Mouse (Mus musculus): ENCODE results near the gene Odf3l2.
A peak's percentile ranks its signal among the peaks of the same experiment; 100 is the strongest.

Odf3l2 gene

DNA sequence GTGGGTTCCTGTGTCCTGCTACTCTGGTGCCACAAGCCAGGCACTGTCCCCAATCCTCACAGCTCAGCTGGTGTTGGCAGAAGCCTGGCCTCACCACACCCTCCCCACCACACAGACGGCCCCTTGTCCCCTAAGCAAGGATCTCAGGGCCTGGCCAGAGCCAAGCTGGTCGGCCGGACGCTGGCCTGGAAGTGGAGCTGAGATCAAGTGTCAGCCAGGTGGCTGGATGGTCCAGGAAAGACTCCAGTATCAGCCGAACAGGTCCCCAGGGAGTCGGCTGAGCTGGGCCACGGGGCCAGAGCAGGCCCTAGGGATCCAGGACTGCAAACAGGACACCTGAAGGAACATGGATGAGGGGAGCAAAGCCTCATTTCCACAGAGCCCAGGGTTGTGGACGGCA lies at the start of gene Odf3l2:
Odf3l2 (minus strand) TSS at position 28 of the 400 bp plus-strand sequence.
- DNase-seq = no peak

DNA sequence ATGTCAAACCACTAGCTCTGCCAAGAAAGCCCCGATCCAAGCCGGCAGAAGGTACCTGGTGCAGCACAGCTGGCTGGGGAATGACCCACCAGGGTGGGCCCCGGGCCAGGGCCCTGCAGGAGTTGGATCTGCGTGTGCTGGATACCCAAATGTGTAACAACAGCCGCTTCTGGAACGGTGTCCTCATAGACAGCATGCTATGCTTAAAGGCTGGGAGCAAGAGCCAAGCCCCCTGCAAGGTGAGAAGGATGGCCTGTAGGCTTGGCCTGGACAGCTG lies 48.8 kb upstream of the Odf3l2 start:
- DNase-seq = no peak

DNA sequence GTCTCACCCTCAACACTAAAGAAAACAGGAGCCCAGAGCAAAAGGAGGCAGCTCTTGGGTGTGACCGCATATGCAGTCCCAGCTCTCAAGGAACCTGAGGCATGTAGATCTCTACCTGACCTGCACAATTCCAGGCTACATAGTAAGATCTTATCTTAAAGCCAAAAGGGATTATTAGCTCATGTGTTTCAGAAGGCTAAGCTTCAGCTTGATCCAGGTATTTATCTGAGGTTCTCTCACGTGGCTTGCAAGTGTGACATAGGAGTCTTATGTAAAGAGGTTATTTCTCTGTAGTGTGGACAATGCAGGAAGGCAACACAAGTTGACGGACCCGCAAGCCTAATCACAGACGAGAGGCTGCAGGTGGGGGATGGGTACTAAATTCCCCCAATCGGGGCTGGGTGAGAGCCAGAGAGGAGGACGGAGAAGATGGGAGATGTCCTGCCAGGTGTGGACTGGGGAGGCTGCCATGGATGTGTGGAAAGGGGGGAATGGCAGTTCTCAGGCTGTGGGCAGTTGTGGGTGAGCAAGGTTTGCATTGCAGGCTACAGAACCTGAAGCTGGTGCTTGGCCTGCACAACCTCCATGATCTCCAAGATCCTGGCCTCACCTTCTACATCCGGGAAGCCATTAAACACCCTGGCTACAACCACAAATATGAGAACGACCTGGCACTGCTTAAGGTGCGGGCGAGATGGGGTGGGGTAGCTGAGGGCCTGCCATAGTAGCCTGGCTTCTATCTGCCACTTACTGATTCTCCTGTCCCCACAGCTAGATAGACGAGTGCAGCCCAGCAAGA lies 48.2 kb upstream of the Odf3l2 start:
- no peak for DNase-seq

DNA sequence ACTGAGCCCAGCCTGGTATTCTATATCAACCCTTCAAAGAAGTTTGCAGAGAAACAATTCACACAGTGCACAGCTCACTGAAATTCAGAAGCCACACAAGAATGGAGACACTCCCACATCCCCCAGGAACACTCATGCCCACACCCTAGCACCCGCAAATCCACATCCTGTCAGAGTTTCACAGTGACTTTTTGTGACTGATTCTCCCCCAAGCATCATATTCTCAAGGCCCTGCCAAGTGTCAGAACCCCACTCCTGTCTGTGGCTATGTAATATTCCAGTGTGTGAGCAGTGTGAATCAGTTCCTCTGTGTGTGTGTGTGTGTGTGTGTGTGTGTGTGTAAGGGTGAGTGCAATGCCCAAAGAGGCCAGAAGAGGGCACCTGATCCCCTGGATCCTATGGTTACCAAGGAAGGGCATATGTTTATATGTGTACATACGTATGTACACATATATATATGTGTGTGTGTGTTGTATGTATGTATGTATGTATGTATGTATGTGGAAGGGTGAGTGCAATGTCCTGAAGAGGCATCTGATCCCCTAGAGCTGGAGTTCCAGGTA lies 46.5 kb upstream of the Odf3l2 start:
- DNase-seq = no peak

DNA sequence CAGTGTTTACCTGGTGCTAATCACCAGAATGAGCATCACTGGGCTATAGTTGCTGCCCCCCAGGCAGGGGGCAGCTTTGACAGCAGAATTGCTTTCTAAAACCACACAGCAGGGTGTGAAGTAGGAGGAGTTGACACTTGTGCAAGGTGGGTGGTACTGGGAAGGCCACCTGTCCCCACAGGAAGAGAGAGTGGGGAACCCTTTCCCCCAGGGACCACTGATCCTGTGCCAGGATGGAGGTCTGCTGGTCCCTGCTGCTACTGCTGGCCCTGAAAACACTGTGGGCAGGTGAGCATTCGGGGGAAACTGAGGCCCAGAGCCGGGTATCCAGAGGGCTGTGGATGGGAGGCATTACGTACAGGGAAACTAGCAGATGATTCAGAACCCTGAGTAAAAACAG lies 43.6 kb upstream of the Odf3l2 start:
- DNase-seq = no peak

DNA sequence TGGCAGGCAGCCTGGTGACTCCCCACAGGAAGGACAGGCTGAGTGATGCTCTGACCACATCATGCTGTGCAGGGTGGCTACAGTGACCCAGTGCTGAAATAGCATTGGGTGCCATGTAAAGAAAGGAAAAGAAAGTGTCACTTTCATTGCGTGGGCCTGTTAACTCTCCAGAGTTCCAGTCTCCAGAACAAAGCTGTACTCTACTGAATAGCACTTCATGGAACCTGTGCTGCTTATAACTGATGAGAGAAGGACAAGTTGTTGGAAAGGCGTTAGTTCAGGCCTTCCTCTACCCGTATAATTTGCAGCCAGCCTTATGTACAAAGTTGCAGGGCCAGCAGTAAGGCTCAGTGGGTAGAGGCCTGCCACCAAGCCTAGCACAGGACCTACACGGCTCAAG lies 43.2 kb upstream of the Odf3l2 start, which contains the start of gene Gzmm:
Gzmm (plus strand) TSS at position 301 of the 400 bp plus-strand sequence.
- no peak for DNase-seq

DNA sequence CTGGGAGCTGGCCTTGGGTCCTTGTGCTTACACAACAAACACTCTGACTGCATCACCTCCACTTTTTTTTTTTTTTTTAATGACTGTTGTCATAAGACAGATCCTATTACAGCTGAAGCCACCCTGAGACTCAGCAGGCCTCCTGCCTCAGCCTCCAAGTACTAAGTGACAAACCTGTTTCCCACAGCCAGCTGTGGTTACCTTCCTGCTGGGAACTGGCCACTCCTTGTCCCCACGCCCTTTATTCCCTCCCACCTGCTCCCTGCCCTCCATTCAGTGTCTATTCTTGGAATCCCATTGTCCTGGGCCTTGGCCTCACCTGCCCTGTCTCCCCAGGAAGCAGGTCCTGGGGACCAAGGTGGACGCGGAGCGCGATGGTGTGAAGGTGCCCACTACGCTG lies 42.0 kb upstream of the Odf3l2 start:
- no peak for DNase-seq

DNA sequence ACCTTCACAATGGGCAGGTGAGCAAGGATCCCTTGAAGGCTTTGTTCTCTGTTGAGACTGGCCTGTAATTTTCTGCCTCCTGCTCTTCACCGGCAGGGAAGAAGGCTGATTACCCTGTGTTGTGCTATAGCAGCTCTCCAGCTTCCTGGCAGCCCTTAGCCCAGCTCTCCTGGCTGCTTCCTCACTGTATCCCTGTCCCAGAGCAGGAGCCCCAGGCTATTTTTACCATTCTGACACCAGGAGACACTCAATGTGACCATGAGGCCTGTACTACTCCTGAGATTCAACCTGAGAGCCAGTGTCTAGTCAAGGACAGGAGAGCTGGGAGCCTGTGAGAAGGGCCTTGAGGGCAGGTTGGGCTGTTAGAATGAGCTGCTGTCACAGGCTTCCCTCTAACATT lies 41.2 kb upstream of the Odf3l2 start:
- DNase-seq = no peak

DNA sequence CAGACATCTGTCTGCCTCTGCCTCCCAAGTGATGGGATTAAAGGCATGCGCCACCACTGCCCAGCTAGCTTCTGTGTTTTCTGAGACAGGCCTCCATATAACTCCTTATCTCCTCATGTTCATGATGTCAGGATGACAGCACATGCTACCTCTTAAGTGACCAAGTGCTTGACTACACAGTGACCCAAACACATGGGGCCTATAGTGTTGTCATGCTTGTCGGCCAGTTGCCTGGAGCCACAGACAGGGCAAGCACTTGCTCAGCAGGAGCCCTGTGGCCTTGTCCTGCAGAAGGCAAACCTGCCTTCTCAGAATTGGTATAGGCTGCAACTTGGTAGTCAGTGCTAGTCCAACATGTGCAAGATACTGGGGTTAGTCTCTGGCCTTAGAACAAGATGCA lies 40.7 kb upstream of the Odf3l2 start:
- DNase-seq = no peak

DNA sequence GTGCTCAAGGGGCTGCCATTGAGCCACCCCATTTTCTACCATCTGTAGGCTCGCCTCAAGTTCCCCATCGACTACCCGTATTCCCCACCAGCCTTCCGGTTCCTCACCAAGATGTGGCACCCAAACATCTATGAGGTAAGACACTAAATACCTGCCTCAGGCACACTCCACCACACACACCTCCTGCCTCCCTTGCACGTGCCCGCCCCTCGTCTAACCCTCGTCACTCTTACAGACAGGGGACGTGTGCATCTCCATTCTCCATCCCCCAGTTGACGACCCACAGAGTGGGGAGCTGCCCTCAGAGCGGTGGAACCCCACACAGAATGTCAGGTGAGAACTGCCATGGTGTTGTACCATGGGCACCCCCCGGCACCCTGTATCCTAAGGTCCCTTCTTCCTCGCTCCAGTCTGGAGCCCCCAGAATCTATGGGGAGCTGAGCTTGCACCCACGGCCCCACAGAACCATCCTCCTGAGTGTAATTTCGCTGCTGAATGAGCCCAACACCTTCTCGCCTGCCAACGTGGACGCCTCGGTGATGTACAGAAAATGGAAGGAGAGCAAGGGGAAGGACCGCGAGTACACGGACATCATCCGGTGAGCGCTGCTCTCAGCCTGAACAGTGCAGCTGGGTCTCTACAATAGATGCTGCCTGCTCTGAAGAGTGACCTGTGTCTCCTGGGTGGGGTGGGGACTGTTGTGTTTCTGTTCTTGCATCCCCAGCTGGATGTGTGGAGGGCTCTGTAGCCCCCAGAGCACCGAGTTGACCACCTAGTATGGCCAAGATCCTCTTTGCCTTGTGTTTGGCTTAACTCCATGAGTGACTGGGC lies 39.4 kb upstream of the Odf3l2 start:
- DNase-seq = no peak

DNA sequence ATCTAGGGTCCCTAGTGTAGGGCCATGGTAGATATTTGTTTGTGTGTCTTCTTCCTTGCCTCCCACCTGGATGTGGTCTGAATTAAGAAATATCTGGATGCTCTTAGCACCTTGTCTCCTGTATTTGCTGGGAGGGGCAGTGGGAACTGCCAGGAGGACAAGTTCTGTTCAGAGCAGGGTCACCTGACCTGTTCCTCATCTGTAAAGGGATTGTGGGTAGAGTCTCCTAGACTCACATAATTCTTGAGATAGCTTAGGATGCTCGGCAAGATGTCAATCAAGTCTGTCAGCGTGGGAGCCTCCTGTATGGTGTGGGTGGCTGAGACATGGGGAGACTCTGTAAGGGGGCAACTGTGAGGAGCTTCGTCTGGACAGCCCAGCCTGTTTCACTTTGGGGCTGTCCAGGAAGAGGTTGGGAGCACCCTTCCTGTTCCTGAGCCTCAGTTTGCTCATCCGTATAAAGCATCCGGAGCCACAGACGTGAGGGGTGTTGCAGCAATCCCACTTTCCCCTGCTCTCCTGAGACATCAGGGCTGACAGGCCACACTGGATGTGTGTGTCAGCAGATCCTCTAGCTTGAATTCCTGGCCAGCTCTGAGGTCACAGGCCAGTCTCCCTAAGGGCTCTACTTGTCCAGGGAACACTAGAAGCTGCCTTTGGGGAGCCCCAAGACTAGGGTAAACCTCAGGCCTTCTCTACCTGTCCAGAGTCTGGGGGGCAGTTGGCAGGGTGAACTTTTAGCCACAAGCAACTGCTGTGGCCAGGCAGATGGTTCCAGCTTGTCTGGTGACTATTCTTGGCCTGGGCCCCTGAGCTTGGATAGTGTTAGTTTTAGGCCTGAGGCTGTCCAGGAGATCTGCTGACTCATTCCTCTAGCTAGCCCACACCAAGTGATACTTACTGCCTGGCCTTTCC lies 38.4 kb upstream of the Odf3l2 start:
- DNase-seq = no peak

DNA sequence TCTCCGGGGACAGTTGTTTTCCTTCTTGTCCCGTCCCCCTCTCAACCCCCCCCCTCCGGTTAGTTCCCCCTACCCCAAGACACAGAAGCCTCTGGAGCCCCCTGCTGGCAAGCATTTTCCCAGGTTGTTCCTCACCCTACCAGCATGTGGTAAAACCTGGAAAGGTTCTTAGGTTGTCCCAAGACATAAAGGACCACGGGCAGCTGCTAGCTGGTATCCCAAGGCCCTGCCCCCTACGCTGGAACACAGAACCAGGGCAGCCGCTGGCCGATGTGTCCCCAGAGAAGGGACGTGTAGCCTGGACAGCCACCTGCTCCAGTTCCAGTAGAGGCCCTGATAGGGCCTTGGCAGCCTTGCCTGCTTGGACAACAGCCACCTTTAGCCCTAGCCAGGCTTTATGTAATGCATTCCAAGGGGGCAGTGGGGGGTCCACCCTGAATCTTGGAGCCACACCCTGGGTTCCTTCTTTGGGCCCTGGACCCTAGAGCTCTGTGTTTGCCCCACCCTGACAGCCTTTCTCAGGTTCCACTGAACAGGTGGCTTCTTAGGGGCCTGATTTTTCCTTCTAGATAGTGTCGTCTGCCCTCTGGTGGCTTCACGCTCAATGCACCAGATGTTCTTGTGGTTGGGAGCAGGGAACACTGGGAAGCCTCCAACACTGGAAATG lies 37.5 kb upstream of the Odf3l2 start:
- DNase-seq = peak; percentile 41 to 50

DNA sequence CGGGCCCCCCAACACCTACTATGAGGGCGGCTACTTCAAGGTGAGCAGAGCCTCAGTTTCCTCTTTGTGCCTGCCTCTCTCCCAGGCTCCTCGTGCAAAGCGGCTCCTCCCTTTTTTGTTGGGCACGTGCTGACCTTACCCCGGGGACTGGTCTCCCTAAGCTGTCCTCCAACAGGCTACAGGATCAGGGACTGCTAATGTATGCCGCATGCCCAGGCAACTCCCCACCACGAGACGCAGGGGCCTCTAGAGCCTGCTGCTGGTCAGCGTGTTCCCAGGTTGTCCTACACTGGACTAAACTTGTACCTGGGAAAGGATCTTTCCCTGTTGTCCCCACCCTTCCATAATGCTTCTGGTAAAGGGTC lies 37.0 kb upstream of the Odf3l2 start:
- DNase-seq = peak in 1 of 2 experiments; percentile 25

DNA sequence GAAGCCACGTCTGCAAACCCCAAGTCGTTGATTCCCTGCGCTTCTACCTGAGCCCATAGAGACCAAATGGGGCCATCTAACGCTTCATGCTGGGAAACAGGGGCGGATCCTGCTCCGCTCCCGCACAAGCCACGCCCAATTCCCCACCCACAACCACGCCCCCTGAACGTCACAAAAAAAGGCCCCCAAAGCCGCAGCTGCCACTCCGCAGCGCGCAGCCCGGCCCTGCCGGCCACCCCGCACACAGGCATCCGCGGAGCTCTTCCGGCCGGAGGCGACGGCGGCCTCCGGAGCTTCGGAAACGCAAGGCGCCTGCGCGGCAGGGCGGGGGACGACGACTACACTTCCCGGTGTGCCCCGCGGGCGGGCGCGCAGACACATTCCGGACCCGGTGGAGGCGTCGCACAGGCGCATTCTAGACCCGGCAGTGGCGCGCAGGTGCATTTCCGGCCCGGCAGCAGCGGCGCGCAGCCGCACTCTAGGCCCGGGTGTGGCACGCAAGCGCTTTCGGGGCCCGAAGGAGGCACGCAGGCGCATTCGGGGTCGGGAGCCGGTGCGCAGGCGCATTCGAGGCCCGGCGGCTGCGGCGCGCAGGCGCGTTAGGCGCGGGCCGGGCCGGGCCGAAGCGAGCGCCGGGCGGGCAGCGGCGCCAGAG lies 36.2 kb upstream of the Odf3l2 start, which contains the start of gene Cdc34:
Cdc34 (plus strand) TSS at position 605 of the 655 bp plus-strand sequence.
- peak; percentile 99 for DNase-seq

DNA sequence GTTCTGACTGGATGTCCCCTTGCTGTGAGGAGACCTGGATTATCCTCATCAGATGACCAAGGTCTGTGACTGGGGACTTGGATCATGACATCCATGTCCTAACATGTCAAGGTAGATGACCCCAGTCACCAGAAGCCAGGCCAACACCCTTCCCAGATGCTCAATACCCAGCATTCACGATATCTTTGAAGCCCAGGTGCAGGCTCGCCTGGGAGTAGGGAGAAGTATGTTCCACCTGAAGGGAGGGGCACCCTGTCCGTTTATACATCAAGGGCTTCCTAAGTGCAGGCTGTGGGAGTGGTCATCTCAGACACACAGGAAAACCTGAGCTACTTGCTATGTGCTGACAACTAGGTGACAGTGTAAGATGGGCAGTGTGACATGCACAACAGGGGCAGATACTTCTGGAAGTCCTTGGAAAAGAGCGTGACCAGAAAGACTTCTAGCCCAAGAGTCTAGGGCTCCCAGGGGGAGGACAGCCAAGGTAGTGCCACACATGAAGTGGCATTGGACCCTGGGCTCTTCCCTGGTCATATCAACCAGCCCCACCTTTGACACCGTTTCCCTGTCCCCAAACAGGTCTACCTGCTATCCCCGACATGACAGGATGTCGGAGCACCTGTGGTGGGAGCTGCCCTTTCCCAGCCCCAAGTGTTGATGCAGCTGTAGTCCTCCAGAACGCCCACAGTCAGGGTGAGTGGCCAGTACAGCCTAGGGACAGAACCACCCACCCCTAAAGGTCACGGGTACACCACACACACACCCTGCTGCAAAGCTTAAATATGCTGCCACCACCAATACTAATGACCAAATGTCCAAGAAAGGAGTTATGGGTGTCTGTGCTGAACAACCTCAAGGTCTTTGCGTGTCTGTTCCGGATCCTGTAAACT lies 35.3 kb upstream of the Odf3l2 start:
- DNase-seq = no peak

DNA sequence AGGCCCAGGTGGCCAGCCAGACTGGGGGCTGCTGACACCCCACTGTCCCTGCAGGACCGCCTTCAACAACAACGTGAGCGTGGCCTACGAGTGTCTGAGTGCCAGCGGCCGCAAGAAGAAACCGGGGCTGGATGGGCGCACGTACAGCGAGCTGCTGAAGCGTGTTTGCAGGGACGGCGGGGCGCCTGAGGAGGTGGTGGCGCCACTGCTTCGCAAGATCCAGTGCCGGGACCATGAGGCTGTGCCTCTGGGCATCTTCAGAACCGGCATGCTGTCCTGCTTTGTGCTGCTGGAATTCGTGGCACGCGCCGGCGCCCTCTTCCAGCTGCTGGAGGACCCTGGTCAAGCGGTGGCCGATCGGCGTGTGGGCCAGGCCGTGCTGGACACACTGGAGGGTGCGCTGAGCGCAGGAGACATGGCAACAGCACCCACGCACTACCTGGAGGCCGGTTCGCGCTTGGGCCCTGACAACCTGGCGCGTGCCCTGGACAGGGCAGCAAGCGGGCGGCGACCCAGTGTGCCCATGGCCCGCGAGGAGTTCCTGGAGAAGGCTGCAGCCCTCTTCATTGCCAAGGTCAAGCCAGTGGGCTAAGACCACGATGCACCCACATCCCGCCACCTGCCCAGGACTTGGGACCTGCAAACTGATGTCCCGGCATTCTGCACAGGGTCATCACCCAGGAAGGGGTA lies 30.0 kb upstream of the Odf3l2 start:
- no peak for DNase-seq

DNA sequence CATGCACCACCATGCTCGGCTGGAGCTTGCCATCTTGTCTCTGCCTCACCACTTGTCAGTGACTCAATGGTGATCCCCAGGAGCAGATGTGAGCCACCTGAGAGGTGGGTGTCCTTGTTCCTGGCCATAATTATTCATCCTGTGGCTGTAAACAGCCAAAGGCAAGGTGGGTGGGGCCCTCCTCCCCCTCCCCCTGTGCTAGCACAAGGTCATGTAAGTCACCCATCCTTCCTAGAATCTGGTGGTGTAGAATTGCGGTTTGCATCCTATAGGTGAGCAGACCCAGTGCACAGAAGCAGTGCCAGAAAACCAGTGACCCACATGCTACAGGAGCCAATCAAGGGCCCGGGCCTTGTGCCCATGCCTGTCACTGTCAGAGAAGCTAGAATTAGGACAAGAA lies 27.5 kb upstream of the Odf3l2 start:
- no peak for DNase-seq

DNA sequence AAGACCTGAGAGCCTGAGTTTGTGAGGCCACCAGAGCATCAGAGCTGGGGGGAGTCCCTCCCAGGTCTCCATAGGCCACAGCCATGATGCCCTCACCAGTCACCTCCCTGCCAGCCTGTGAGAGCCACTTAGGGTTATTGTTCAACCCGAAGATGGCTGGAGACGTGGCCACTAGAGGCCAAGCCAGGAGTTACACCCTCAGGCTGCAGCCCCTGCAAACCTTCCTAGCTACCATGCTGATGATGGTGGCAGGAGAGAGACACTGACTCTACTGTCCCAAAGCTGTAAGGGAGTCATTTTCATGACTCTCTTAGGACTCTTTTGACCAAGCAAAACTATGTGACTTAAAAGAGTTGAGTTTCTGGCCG lies 26.5 kb upstream of the Odf3l2 start:
- DNase-seq = no peak

DNA sequence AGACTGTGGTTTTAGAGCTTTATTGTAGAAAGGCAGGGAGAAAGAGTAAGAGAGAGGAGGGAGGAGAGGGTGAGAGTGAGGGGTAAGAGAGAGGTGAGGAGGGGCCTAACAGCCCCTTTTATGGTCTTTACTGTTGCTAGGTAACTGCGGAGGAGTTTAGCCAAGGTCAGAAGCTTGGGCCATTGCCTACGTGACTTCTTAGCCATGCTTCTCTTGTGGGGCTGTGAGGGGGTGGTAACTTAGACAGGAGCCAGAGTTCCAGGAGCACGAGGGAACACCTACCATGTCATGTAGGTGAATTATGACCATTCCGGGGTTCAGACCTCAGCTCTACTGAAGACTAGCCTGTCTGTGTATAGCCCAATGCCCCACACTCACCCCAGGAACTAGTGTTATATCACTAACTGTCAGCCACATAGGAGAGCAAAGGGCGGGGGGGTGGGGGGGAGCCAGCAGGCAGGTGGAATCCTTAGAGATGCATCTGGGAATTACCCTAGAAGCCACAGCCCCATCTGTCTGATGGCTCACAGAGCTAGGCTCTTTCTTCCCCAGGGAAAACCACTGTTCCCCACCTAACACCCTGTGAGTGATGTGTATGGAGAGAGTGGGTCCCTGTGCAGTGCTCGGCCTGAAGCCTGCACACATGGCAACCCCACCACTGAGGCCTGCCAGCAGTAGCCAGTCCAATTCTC lies 26.0 kb upstream of the Odf3l2 start:
- no peak for DNase-seq
